Mouse (Mus musculus): ENCODE data around the gene Cdk6. TPM values are rescaled to one million over a fixed set of nuclear protein-coding genes. Genes with fewer than 3 reads are reported as not detected.
"Not testable (repeated sequence)": the region's sequence is repeated elsewhere in the genome, so short reads cannot be mapped to it uniquely, and the experiment has no call there.

The Cdk6 gene
- polyA plus RNA-seq, 1 experiment = 2.0 TPM

- H3K4me1 ChIP-seq (ENCODE audit: control insufficient read depth, insufficient read depth, low read length) = no peaks in the 10 kb centered on the region
- H3K4me3 ChIP-seq (ENCODE audit: insufficient read depth, low read length) = no peak overlapping the region
- H3K27ac ChIP-seq (ENCODE audit: insufficient read depth, low read length) = no peak overlapping the region
- TF ChIP-seq CTCF (IDR thresholded peaks at IDR 0.05; ENCODE audit: extremely low read depth, insufficient read depth, low read length) = no peak
- no peak for TF ChIP-seq POLR2A (IDR thresholded peaks at IDR 0.05; ENCODE audit: extremely low read depth, insufficient read depth, low read length)
Measured at GRCm38 (mm10) chr5:3320225-3320624, 21.1 kb upstream of the Cdk6 start.

- TF ChIP-seq POLR2A (IDR thresholded peaks at IDR 0.05; ENCODE audit: extremely low read depth, insufficient read depth, low read length) (no peak), CTCF (IDR thresholded peaks at IDR 0.05; ENCODE audit: extremely low read depth, insufficient read depth, low read length) (no peak)
- Histone ChIP-seq H3K4me3 (ENCODE audit: insufficient read depth, low read length) (no peak overlapping the region), H3K27ac (ENCODE audit: insufficient read depth, low read length) (no peak overlapping the region), H3K4me1 (ENCODE audit: control insufficient read depth, insufficient read depth, low read length) (no peaks in the 10 kb centered on the region)
Measured at GRCm38 (mm10) chr5:3322052-3322451, 19.2 kb upstream of the Cdk6 start.

GRCm38 (mm10) chr5:3324116-3324515, 17.2 kb upstream of the Cdk6 start:
- no peak overlapping the region for H3K27ac ChIP-seq (ENCODE audit: insufficient read depth, low read length)
- H3K4me1 ChIP-seq (ENCODE audit: control insufficient read depth, insufficient read depth, low read length) = no peaks in the 10 kb centered on the region
- no peak for TF ChIP-seq CTCF (IDR thresholded peaks at IDR 0.05; ENCODE audit: extremely low read depth, insufficient read depth, low read length)
- no peak for TF ChIP-seq POLR2A (IDR thresholded peaks at IDR 0.05; ENCODE audit: extremely low read depth, insufficient read depth, low read length)
- no peak overlapping the region for H3K4me3 ChIP-seq (ENCODE audit: insufficient read depth, low read length)

DNA sequence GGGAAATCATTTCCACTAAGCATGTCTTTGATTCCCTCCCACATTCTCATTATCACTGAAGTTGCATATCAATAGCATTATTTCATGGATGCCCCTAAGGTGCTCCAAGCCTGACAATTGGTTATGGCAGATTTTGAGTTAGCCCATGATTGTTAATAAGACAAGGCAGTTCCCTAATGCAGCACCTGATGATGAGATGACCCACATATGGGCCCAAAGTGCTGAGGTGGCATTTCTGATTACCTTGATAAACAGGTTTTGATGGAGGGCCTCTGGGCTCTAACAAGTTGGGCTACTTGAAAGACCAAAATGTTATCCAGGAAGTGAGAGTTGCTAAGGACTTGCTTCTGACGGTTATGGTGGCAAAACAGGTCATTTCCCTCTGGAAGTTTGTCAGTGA, 11.9 kb upstream of the Cdk6 start:
- Histone ChIP-seq H3K27ac (ENCODE audit: insufficient read depth, low read length) (no peak overlapping the region), H3K4me1 (ENCODE audit: control insufficient read depth, insufficient read depth, low read length) (no peaks in the 10 kb centered on the region), H3K4me3 (ENCODE audit: insufficient read depth, low read length) (no peak overlapping the region)
- TF ChIP-seq CTCF (IDR thresholded peaks at IDR 0.05; ENCODE audit: extremely low read depth, insufficient read depth, low read length) = no peak
- no peak for TF ChIP-seq POLR2A (IDR thresholded peaks at IDR 0.05; ENCODE audit: extremely low read depth, insufficient read depth, low read length)

DNA sequence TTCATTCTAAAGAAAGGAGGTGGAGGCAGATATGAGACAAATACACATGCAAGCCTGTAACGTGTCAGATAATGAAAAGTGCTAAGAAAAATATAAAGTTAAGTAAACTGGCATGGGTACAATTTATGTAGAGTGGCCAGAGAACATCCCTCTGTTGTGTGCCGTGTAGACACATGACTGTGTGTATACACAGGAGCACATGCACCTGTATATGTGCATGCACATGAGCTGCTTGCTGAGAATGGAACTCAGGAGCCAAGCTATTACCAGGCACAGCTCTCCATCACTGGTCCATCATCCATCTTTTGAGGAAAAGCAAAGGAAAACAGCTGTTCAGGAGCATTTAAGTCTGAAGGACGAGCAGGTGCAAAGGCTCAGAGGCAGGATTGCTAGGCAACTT, 10.4 kb upstream of the Cdk6 start:
- no peak overlapping the region for H3K4me3 ChIP-seq (ENCODE audit: insufficient read depth, low read length)
- TF ChIP-seq POLR2A (IDR thresholded peaks at IDR 0.05; ENCODE audit: extremely low read depth, insufficient read depth, low read length) (no peak), CTCF (IDR thresholded peaks at IDR 0.05; ENCODE audit: extremely low read depth, insufficient read depth, low read length) (no peak)
- H3K4me1 ChIP-seq (ENCODE audit: control insufficient read depth, insufficient read depth, low read length) = no peaks in the 10 kb centered on the region
- no peak overlapping the region for H3K27ac ChIP-seq (ENCODE audit: insufficient read depth, low read length)

DNA sequence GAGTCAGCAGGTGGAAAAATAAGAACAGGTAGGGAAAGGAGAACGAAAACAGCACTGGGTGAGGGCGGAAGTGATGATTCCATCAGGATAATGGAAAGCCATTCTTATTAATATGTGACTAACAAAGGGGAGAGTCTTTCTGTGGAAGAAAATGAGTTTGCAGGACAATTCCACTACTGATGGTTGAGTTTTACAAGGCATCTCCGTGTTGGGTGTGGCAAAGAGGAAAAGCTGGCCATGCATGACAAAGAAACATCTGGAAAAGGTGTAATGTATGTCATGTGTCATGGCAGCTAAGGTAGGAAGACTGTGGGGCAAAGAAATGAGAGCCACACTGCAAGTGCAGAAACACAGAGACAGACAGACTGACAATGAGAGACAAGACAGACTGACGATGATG, 8.3 kb upstream of the Cdk6 start:
- not testable (repeated sequence) for H3K4me1 ChIP-seq (ENCODE audit: control insufficient read depth, insufficient read depth, low read length); H3K27ac ChIP-seq (ENCODE audit: insufficient read depth, low read length); H3K4me3 ChIP-seq (ENCODE audit: insufficient read depth, low read length)

GRCm38 (mm10) chr5:3340340-3341058, 786 bp upstream of the Cdk6 start:
- H3K27ac ChIP-seq (ENCODE audit: insufficient read depth, low read length); H3K4me1 ChIP-seq (ENCODE audit: control insufficient read depth, insufficient read depth, low read length): not testable (repeated sequence)
- H3K4me3 ChIP-seq (ENCODE audit: insufficient read depth, low read length) = peak overlapping the region; percentile 85; the same call in 1 of the 2 replicates

- Histone ChIP-seq H3K4me1 (ENCODE audit: control insufficient read depth, insufficient read depth, low read length) (no peaks in the 10 kb centered on the region), H3K27ac (ENCODE audit: insufficient read depth, low read length) (no peak overlapping the region), H3K4me3 (ENCODE audit: insufficient read depth, low read length) (peak overlapping the region; percentile 85)
- TF ChIP-seq POLR2A (IDR thresholded peaks at IDR 0.05; ENCODE audit: extremely low read depth, insufficient read depth, low read length) = no peak
- no peak for TF ChIP-seq CTCF (IDR thresholded peaks at IDR 0.05; ENCODE audit: extremely low read depth, insufficient read depth, low read length)
Measured at GRCm38 (mm10) chr5:3341931-3342770, 866 bp downstream of the Cdk6 start.

DNA sequence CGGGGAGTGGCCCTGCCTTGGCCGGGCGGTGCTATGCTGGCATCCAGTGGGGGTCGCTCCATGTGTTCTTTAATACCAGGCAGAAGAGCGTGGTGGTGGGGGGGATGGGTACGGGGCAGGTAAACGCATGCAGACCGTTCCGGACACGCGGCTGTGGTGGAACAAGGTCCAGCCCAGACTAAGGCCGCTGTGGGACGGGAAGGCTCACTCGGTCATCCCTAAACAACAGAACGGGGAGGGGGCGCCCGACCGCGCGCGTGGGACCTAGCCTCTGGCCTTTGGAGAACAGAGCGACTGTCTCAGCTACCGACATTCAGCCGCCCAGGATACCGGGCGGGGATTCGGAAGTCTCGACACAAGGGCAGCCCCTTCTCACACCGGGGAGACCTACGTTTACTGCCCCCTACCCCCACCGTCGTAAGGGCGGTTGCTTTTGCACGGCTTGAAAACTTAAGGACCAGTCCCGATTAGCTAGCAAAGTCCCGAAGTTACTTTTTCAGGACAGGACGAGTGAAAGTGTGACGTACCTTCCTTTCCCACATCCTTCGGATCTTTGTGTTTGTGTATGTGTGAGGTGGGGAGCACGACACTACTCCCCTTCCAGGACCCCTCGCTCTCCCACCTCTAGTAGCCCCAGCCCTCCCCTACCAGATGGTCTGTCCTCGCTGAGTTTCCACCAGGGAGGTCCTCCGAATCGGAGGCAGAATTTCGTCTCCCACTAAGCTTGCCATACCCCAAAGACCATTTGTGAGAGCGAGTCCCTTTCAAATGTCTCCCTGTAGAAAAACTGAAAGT, 1.7 kb downstream of the Cdk6 start:
- H3K27ac ChIP-seq (ENCODE audit: insufficient read depth, low read length) = no peak overlapping the region
- peak overlapping the region; percentile 85 for H3K4me3 ChIP-seq (ENCODE audit: insufficient read depth, low read length)
- TF ChIP-seq POLR2A (IDR thresholded peaks at IDR 0.05; ENCODE audit: extremely low read depth, insufficient read depth, low read length) (no peak), CTCF (IDR thresholded peaks at IDR 0.05; ENCODE audit: extremely low read depth, insufficient read depth, low read length) (no peak)
- no peaks in the 10 kb centered on the region for H3K4me1 ChIP-seq (ENCODE audit: control insufficient read depth, insufficient read depth, low read length)

All from cortical plate, adult 2 months (tissue).